Mouse (Mus musculus): ENCODE measurements around the gene Colca2. TPM values are rescaled to one million over a fixed set of nuclear protein-coding genes. Genes with fewer than 3 reads are reported as not detected.
A peak's percentile ranks its signal among the peaks of the same experiment; 100 is the strongest.

Colca2 gene
- polyA plus RNA-seq (2012; rRNA removed), result 4.8 and 7.2 TPM in 2 replicates

GRCm38 (mm10) chr9:51278500-51279381 is at the start of gene Colca2:
TSS of gene Colca2 (minus strand) at chr9:51278569.
- Histone ChIP-seq H3K27ac (ENCODE audit: control insufficient read depth, insufficient read depth, low read depth, low read length) (peak within 1 kb of the TSS; percentile 81), H3K36me3 (ENCODE audit: control insufficient read depth, insufficient read depth, low read length) (no peaks in the 10 kb centered on the region), H3K4me3 (ENCODE audit: control insufficient read depth, low read depth, low read length) (peak within 1 kb of the TSS; percentile 77), H3K27me3 (ENCODE audit: control insufficient read depth, insufficient read depth, low read length) (no peaks in the 10 kb centered on the region), H3K4me1 (ENCODE audit: control insufficient read depth, insufficient read depth, low read length) (peaks cover 8% of the 10 kb centered on the region)
- TF ChIP-seq POLR2A (IDR thresholded peaks at IDR 0.05; ENCODE audit: control insufficient read depth, low read depth, low read length) (0 out of 2 replicates have a peak, but pooled peaks have one; percentile 14), CTCF (IDR thresholded peaks at IDR 0.05; ENCODE audit: control insufficient read depth, insufficient read depth, insufficient replicate concordance, low read depth, low read length) (peak; percentile 13; the same call in 1 of the 2 replicates)

GRCm38 (mm10) chr9:51327555-51327903 is 49.2 kb upstream of the Colca2 start:
- H3K4me1 ChIP-seq (ENCODE audit: control insufficient read depth, insufficient read depth, low read length), result no peaks in the 10 kb centered on the region
- no peak overlapping the region for H3K27ac ChIP-seq (ENCODE audit: control insufficient read depth, insufficient read depth, low read depth, low read length)
- no peaks in the 10 kb centered on the region for H3K36me3 ChIP-seq (ENCODE audit: control insufficient read depth, insufficient read depth, low read length)
- no peak overlapping the region for H3K4me3 ChIP-seq (ENCODE audit: control insufficient read depth, low read depth, low read length)
- no peak for TF ChIP-seq POLR2A (IDR thresholded peaks at IDR 0.05; ENCODE audit: control insufficient read depth, low read depth, low read length)
- no peak for TF ChIP-seq CTCF (IDR thresholded peaks at IDR 0.05; ENCODE audit: control insufficient read depth, insufficient read depth, insufficient replicate concordance, low read depth, low read length)
- no peaks in the 10 kb centered on the region for H3K27me3 ChIP-seq (ENCODE audit: control insufficient read depth, insufficient read depth, low read length)

GRCm38 (mm10) chr9:51326619-51327554 is 48.5 kb upstream of the Colca2 start:
- H3K27me3 ChIP-seq (ENCODE audit: control insufficient read depth, insufficient read depth, low read length), result no peaks in the 10 kb centered on the region
- no peaks in the 10 kb centered on the region for H3K4me1 ChIP-seq (ENCODE audit: control insufficient read depth, insufficient read depth, low read length)
- H3K27ac ChIP-seq (ENCODE audit: control insufficient read depth, insufficient read depth, low read depth, low read length), result no peak overlapping the region
- no peak overlapping the region for H3K4me3 ChIP-seq (ENCODE audit: control insufficient read depth, low read depth, low read length)
- no peaks in the 10 kb centered on the region for H3K36me3 ChIP-seq (ENCODE audit: control insufficient read depth, insufficient read depth, low read length)
- TF ChIP-seq POLR2A (IDR thresholded peaks at IDR 0.05; ENCODE audit: control insufficient read depth, low read depth, low read length), result no peak
- TF ChIP-seq CTCF (IDR thresholded peaks at IDR 0.05; ENCODE audit: control insufficient read depth, insufficient read depth, insufficient replicate concordance, low read depth, low read length), result no peak

- no peak overlapping the region for H3K4me3 ChIP-seq (ENCODE audit: control insufficient read depth, low read depth, low read length)
- H3K27ac ChIP-seq (ENCODE audit: control insufficient read depth, insufficient read depth, low read depth, low read length), result no peak overlapping the region
- TF ChIP-seq POLR2A (IDR thresholded peaks at IDR 0.05; ENCODE audit: control insufficient read depth, low read depth, low read length), result no peak
- no peak for TF ChIP-seq CTCF (IDR thresholded peaks at IDR 0.05; ENCODE audit: control insufficient read depth, insufficient read depth, insufficient replicate concordance, low read depth, low read length)
- H3K27me3 ChIP-seq (ENCODE audit: control insufficient read depth, insufficient read depth, low read length), result no peaks in the 10 kb centered on the region
- H3K36me3 ChIP-seq (ENCODE audit: control insufficient read depth, insufficient read depth, low read length), result no peaks in the 10 kb centered on the region
- H3K4me1 ChIP-seq (ENCODE audit: control insufficient read depth, insufficient read depth, low read length), result no peaks in the 10 kb centered on the region
Measured at GRCm38 (mm10) chr9:51324406-51325065, 46.2 kb upstream of the Colca2 start.

GRCm38 (mm10) chr9:51320096-51320495 is 41.7 kb upstream of the Colca2 start:
- no peak overlapping the region for H3K4me3 ChIP-seq (ENCODE audit: control insufficient read depth, low read depth, low read length)
- no peaks in the 10 kb centered on the region for H3K4me1 ChIP-seq (ENCODE audit: control insufficient read depth, insufficient read depth, low read length)
- TF ChIP-seq POLR2A (IDR thresholded peaks at IDR 0.05; ENCODE audit: control insufficient read depth, low read depth, low read length) (no peak), CTCF (IDR thresholded peaks at IDR 0.05; ENCODE audit: control insufficient read depth, insufficient read depth, insufficient replicate concordance, low read depth, low read length) (no peak)
- H3K27ac ChIP-seq (ENCODE audit: control insufficient read depth, insufficient read depth, low read depth, low read length), result no peak overlapping the region
- H3K27me3 ChIP-seq (ENCODE audit: control insufficient read depth, insufficient read depth, low read length), result no peaks in the 10 kb centered on the region
- H3K36me3 ChIP-seq (ENCODE audit: control insufficient read depth, insufficient read depth, low read length), result no peaks in the 10 kb centered on the region

- no peak overlapping the region for H3K4me3 ChIP-seq (ENCODE audit: control insufficient read depth, low read depth, low read length)
- no peaks in the 10 kb centered on the region for H3K36me3 ChIP-seq (ENCODE audit: control insufficient read depth, insufficient read depth, low read length)
- TF ChIP-seq POLR2A (IDR thresholded peaks at IDR 0.05; ENCODE audit: control insufficient read depth, low read depth, low read length) (no peak), CTCF (IDR thresholded peaks at IDR 0.05; ENCODE audit: control insufficient read depth, insufficient read depth, insufficient replicate concordance, low read depth, low read length) (no peak)
- no peaks in the 10 kb centered on the region for H3K27me3 ChIP-seq (ENCODE audit: control insufficient read depth, insufficient read depth, low read length)
- no peak overlapping the region for H3K27ac ChIP-seq (ENCODE audit: control insufficient read depth, insufficient read depth, low read depth, low read length)
- no peaks in the 10 kb centered on the region for H3K4me1 ChIP-seq (ENCODE audit: control insufficient read depth, insufficient read depth, low read length)
Measured at GRCm38 (mm10) chr9:51318246-51318645, 39.9 kb upstream of the Colca2 start.
